Mouse (Mus musculus): ENCODE measurements around the gene Specc1l. TPM values are rescaled to one million over a fixed set of nuclear protein-coding genes. Genes with fewer than 3 reads are reported as not detected.

Specc1l gene
- polyA plus RNA-seq, 1 experiment: 31.6 TPM

- no peaks in the 10 kb centered on the region for H3K27me3 ChIP-seq (ENCODE audit: control insufficient read depth, insufficient read depth, low read length)
- peaks cover 67% of the 10 kb centered on the region for H3K36me3 ChIP-seq (ENCODE audit: control insufficient read depth, insufficient read depth, low read length)
- 97% methylated on average over 13 of the region's 13 CpGs for WGBS
- H3K27ac ChIP-seq (ENCODE audit: control insufficient read depth, insufficient read depth, low read length): no peak overlapping the region
- no peak overlapping the region for H3K4me3 ChIP-seq (ENCODE audit: control insufficient read depth, insufficient read depth, low read length)
- H3K4me1 ChIP-seq (replicated peaks; ENCODE audit: control insufficient read depth, insufficient read depth, low read length): no peaks in the 10 kb centered on the region
- no peak for DNase-seq
- TF ChIP-seq CTCF (IDR thresholded peaks at IDR 0.05; ENCODE audit: borderline replicate concordance, control insufficient read depth, extremely low read depth, insufficient read depth, low read length, poor library complexity) (no peak), POLR2A (IDR thresholded peaks at IDR 0.05; ENCODE audit: control insufficient read depth, extremely low read depth, insufficient read depth, low read length, poor library complexity) (no peak)
Observed at GRCm38 (mm10) chr10:75245806-75246205, 33.9 kb downstream of the Specc1l start.

- 96% methylated on average over 10 of the region's 10 CpGs for WGBS
Observed at GRCm38 (mm10) chr10:75246331-75246730, 34.5 kb downstream of the Specc1l start.

GRCm38 (mm10) chr10:75251011-75251410 is 39.1 kb downstream of the Specc1l start:
- Histone ChIP-seq H3K36me3 (ENCODE audit: control insufficient read depth, insufficient read depth, low read length) (peaks cover 28% of the 10 kb centered on the region), H3K4me3 (ENCODE audit: control insufficient read depth, insufficient read depth, low read length) (no peak overlapping the region), H3K4me1 (replicated peaks; ENCODE audit: control insufficient read depth, insufficient read depth, low read length) (no peaks in the 10 kb centered on the region), H3K27ac (ENCODE audit: control insufficient read depth, insufficient read depth, low read length) (no peak overlapping the region), H3K27me3 (ENCODE audit: control insufficient read depth, insufficient read depth, low read length) (no peaks in the 10 kb centered on the region)
- 83% methylated on average over 2 of the region's 2 CpGs for WGBS
- TF ChIP-seq CTCF (IDR thresholded peaks at IDR 0.05; ENCODE audit: borderline replicate concordance, control insufficient read depth, extremely low read depth, insufficient read depth, low read length, poor library complexity) (no peak), POLR2A (IDR thresholded peaks at IDR 0.05; ENCODE audit: control insufficient read depth, extremely low read depth, insufficient read depth, low read length, poor library complexity) (no peak)
- no peak for DNase-seq

More at GRCm38 (mm10) chr10:75246331-75246730, 34.5 kb downstream of the Specc1l start:
- Histone ChIP-seq H3K4me1 (replicated peaks; ENCODE audit: control insufficient read depth, insufficient read depth, low read length) (no peaks in the 10 kb centered on the region), H3K27me3 (ENCODE audit: control insufficient read depth, insufficient read depth, low read length) (no peaks in the 10 kb centered on the region), H3K4me3 (ENCODE audit: control insufficient read depth, insufficient read depth, low read length) (no peak overlapping the region), H3K27ac (ENCODE audit: control insufficient read depth, insufficient read depth, low read length) (no peak overlapping the region), H3K36me3 (ENCODE audit: control insufficient read depth, insufficient read depth, low read length) (peaks cover 62% of the 10 kb centered on the region)
- no peak for DNase-seq
- TF ChIP-seq POLR2A (IDR thresholded peaks at IDR 0.05; ENCODE audit: control insufficient read depth, extremely low read depth, insufficient read depth, low read length, poor library complexity) (no peak), CTCF (IDR thresholded peaks at IDR 0.05; ENCODE audit: borderline replicate concordance, control insufficient read depth, extremely low read depth, insufficient read depth, low read length, poor library complexity) (no peak)

GRCm38 (mm10) chr10:75252301-75253022 is 40.6 kb downstream of the Specc1l start:
- 93% methylated on average over 13 of the region's 13 CpGs for WGBS
- H3K36me3 ChIP-seq (ENCODE audit: control insufficient read depth, insufficient read depth, low read length): peaks cover 19% of the 10 kb centered on the region
- TF ChIP-seq POLR2A (IDR thresholded peaks at IDR 0.05; ENCODE audit: control insufficient read depth, extremely low read depth, insufficient read depth, low read length, poor library complexity): no peak
- TF ChIP-seq CTCF (IDR thresholded peaks at IDR 0.05; ENCODE audit: borderline replicate concordance, control insufficient read depth, extremely low read depth, insufficient read depth, low read length, poor library complexity): no peak
- no peaks in the 10 kb centered on the region for H3K4me1 ChIP-seq (replicated peaks; ENCODE audit: control insufficient read depth, insufficient read depth, low read length)
- H3K27me3 ChIP-seq (ENCODE audit: control insufficient read depth, insufficient read depth, low read length): no peaks in the 10 kb centered on the region
- H3K4me3 ChIP-seq (ENCODE audit: control insufficient read depth, insufficient read depth, low read length): no peak overlapping the region
- DNase-seq: no peak
- H3K27ac ChIP-seq (ENCODE audit: control insufficient read depth, insufficient read depth, low read length): no peak overlapping the region

- Histone ChIP-seq H3K27me3 (ENCODE audit: control insufficient read depth, insufficient read depth, low read length) (no peaks in the 10 kb centered on the region), H3K4me3 (ENCODE audit: control insufficient read depth, insufficient read depth, low read length) (no peak overlapping the region), H3K36me3 (ENCODE audit: control insufficient read depth, insufficient read depth, low read length) (peaks cover 20% of the 10 kb centered on the region), H3K4me1 (replicated peaks; ENCODE audit: control insufficient read depth, insufficient read depth, low read length) (peaks cover 2% of the 10 kb centered on the region; the same call in 1 of the 2 replicates), H3K27ac (ENCODE audit: control insufficient read depth, insufficient read depth, low read length) (no peak overlapping the region)
- DNase-seq: peak; percentile 27
- WGBS: 64% methylated on average over 2 of the region's 2 CpGs
- TF ChIP-seq CTCF (IDR thresholded peaks at IDR 0.05; ENCODE audit: borderline replicate concordance, control insufficient read depth, extremely low read depth, insufficient read depth, low read length, poor library complexity) (no peak), POLR2A (IDR thresholded peaks at IDR 0.05; ENCODE audit: control insufficient read depth, extremely low read depth, insufficient read depth, low read length, poor library complexity) (no peak)
Observed at GRCm38 (mm10) chr10:75255091-75255490, 43.2 kb downstream of the Specc1l start.

- DNase-seq: no peak
- peaks cover 2% of the 10 kb centered on the region; the same call in 1 of the 2 replicates for H3K4me1 ChIP-seq (replicated peaks; ENCODE audit: control insufficient read depth, insufficient read depth, low read length)
- H3K27me3 ChIP-seq (ENCODE audit: control insufficient read depth, insufficient read depth, low read length): no peaks in the 10 kb centered on the region
- WGBS: 87% methylated on average over 3 of the region's 3 CpGs
- no peak overlapping the region for H3K4me3 ChIP-seq (ENCODE audit: control insufficient read depth, insufficient read depth, low read length)
- H3K36me3 ChIP-seq (ENCODE audit: control insufficient read depth, insufficient read depth, low read length): peaks cover 39% of the 10 kb centered on the region
- no peak overlapping the region for H3K27ac ChIP-seq (ENCODE audit: control insufficient read depth, insufficient read depth, low read length)
- TF ChIP-seq POLR2A (IDR thresholded peaks at IDR 0.05; ENCODE audit: control insufficient read depth, extremely low read depth, insufficient read depth, low read length, poor library complexity): no peak
- no peak for TF ChIP-seq CTCF (IDR thresholded peaks at IDR 0.05; ENCODE audit: borderline replicate concordance, control insufficient read depth, extremely low read depth, insufficient read depth, low read length, poor library complexity)
Observed at GRCm38 (mm10) chr10:75257401-75257800, 45.5 kb downstream of the Specc1l start.
